ENCODE assay signal across 15 mouse cellular contexts in genomic region chr1:24086176-24086575, GRCm38 (mm10).
"Had no signal": no experiment of that assay in that cellular context is flagged by ENCODE, and none has a peak within 500 bp of the region (broad histone marks: within the 10 kb centered on the region; RNA-seq: fewer than 3 reads in every experiment).

No protein-coding gene starts in this region.

- H3K4me1 ChIP-seq: limb, embryonic 10.5 days; liver, embryonic 15.5 days; neural tube, embryonic 15.5 days had no signal

- H3K4me3 ChIP-seq: left cerebral cortex, adult 2 months; limb, embryonic 10.5 days; liver, embryonic 15.5 days; myocyte; neural tube, embryonic 15.5 days had no signal

- H3K4me2 ChIP-seq: liver, embryonic 11.5 days; liver, embryonic 15.5 days; neural tube, embryonic 15.5 days had no signal

- DNase-seq: kidney, postnatal 14 days; lung, adult 2 months; lung, postnatal 36 days; midbrain, embryonic 14.5 days; right cerebral cortex, adult 18-20 months; right cerebral cortex, postnatal 25 days; thymus, adult 18-20 months; thymus, postnatal 14 days had no signal

- ATAC-seq: lung, postnatal 0 days had no signal

- H3K36me3 ChIP-seq: liver, embryonic 15.5 days had no signal

- H3K27me3 ChIP-seq: liver, embryonic 15.5 days; neural tube, embryonic 15.5 days had no signal

- H3K9ac ChIP-seq: liver, embryonic 15.5 days; neural tube, embryonic 15.5 days had no signal

- H3K9me3 ChIP-seq: limb, embryonic 10.5 days; liver, embryonic 15.5 days; neural tube, embryonic 15.5 days had no signal

- H3K27ac ChIP-seq: left cerebral cortex, adult 2 months; limb, embryonic 10.5 days; liver, embryonic 15.5 days; neural tube, embryonic 15.5 days had no signal
